20 mouse cellular contexts compared by ENCODE assay signal in genomic region chr10:13725276-13725675, GRCm38 (mm10).
"Had no signal": no experiment of that assay in that cellular context is flagged by ENCODE, and none has a peak within 500 bp of the region (broad histone marks: within the 10 kb centered on the region; RNA-seq: fewer than 3 reads in every experiment).

No protein-coding gene starts in this region.

- DNase-seq: lung, adult 18-20 months; lung, embryonic 14.5 days; lung, postnatal 10 days; lung, postnatal 4 days; midbrain, embryonic 14.5 days; retina, postnatal 1 day; right cerebral cortex, adult 18-20 months; right cerebral cortex, postnatal 25 days; right cerebral cortex, postnatal 4 days; spleen, adult 18-20 months; thymus, adult 18-20 months; thymus, postnatal 14 days; thymus, postnatal 36 days had no signal

- H3K27ac ChIP-seq: midbrain, embryonic 10.5 days; midbrain, embryonic 12.5 days; neural tube, embryonic 13.5 days; neural tube, embryonic 15.5 days had no signal

- H3K4me3 ChIP-seq: megakaryocyte, embryonic 14.5 days; midbrain, embryonic 10.5 days; midbrain, embryonic 12.5 days; myocyte; neural tube, embryonic 13.5 days; neural tube, embryonic 15.5 days had no signal

- H3K9me3 ChIP-seq: megakaryocyte, embryonic 14.5 days; midbrain, embryonic 10.5 days; midbrain, embryonic 12.5 days; neural tube, embryonic 13.5 days; neural tube, embryonic 15.5 days had no signal

- H3K36me3 ChIP-seq: midbrain, embryonic 10.5 days; midbrain, embryonic 12.5 days; neural tube, embryonic 13.5 days; neural tube, embryonic 15.5 days had no signal

- H3K27me3 ChIP-seq: midbrain, embryonic 12.5 days; neural tube, embryonic 13.5 days; neural tube, embryonic 15.5 days had no signal

- H3K4me2 ChIP-seq: lung, embryonic 14.5 days; midbrain, embryonic 12.5 days; neural tube, embryonic 13.5 days; neural tube, embryonic 15.5 days had no signal

- ATAC-seq: midbrain, embryonic 16.5 days had no signal

- H3K9ac ChIP-seq: lung, embryonic 14.5 days; midbrain, embryonic 12.5 days; neural tube, embryonic 13.5 days; neural tube, embryonic 15.5 days had no signal

- H3K4me1 ChIP-seq: megakaryocyte, embryonic 14.5 days; midbrain, embryonic 10.5 days; neural tube, embryonic 13.5 days; neural tube, embryonic 15.5 days had no signal
